Mouse (Mus musculus) layer of hippocampus, postnatal 10 days (tissue): ENCODE data around the gene Caskin1. TPM values are rescaled to one million over a fixed set of nuclear protein-coding genes. Genes with fewer than 3 reads are reported as not detected.

Source experiments
- total RNA-seq, 2 experiments: library from RNA; stranded (reverse); gene quantifications; 2 replicates each; pipeline ENCODE4 v1.2.3; 2021

Gene Caskin1
- total RNA-seq, 2 experiments from 2014 or later = 170 to 175 TPM

Other genes starting within 250 kb of the Caskin1 start
- gene Ccnf, start 237.1 kb upstream of the Caskin1 start, total RNA-seq = 1 to 10 TPM; 7.4 to 7.9 TPM
- 1 to 10 TPM; 1.5 to 1.7 TPM for gene Abca17, start 137.5 kb upstream of the Caskin1 start, total RNA-seq
- gene Abca3, start 136.7 kb upstream of the Caskin1 start, total RNA-seq = 100 to 1,000 TPM; 118 to 120 TPM
- 100 to 1,000 TPM; 166 TPM for gene Rnps1, start 74.0 kb upstream of the Caskin1 start, total RNA-seq
- 10 to 100 TPM; 19.2 to 21.1 TPM for gene Eci1, start 62.0 kb upstream of the Caskin1 start, total RNA-seq
- 1 to 10 TPM; 6.9 to 7.5 TPM for gene Dnase1l2, start 45.5 kb upstream of the Caskin1 start, total RNA-seq
- gene E4f1, start 18.3 kb upstream of the Caskin1 start, total RNA-seq = 10 to 100 TPM; 30.0 to 33.3 TPM
- 10 to 100 TPM; 64.7 to 67.9 TPM for gene Pgp, start 18.2 kb upstream of the Caskin1 start, total RNA-seq
- gene Bricd5, start 14.7 kb upstream of the Caskin1 start, total RNA-seq = 1 to 10 TPM in 1 of 2 experiments, under 1 TPM in 1; 0.87 to 1.8 TPM
- gene Mlst8, start 9.5 kb upstream of the Caskin1 start, total RNA-seq = 10 to 100 TPM; 29.1 to 30.8 TPM
- 100 to 1,000 TPM; 110 to 112 TPM for gene Traf7, start 39.3 kb downstream of the Caskin1 start, total RNA-seq
- 10 to 100 TPM; 48.9 to 49.0 TPM for gene Rab26, start 45.6 kb downstream of the Caskin1 start, total RNA-seq
- 10 to 100 TPM; 61.6 to 91.2 TPM for gene Pkd1, start 61.2 kb downstream of the Caskin1 start, total RNA-seq
- gene Tsc2, start 144.0 kb downstream of the Caskin1 start, total RNA-seq = 100 to 1,000 TPM; 171 to 176 TPM
- 1 to 10 TPM; 4.9 to 7.8 TPM for gene Nthl1, start 144.1 kb downstream of the Caskin1 start, total RNA-seq
- 10 to 100 TPM; 48.5 to 49.4 TPM for gene Slc9a3r2, start 161.7 kb downstream of the Caskin1 start, total RNA-seq
- gene Npw, start 169.9 kb downstream of the Caskin1 start, total RNA-seq = 1 to 10 TPM; 1.3 to 1.6 TPM
- 10 to 100 TPM; 40.1 to 43.6 TPM for gene Zfp598, start 181.1 kb downstream of the Caskin1 start, total RNA-seq
- 100 to 1,000 TPM; 211 to 212 TPM for gene Syngr3, start 201.4 kb downstream of the Caskin1 start, total RNA-seq
- 10 to 100 TPM; 19.3 to 22.4 TPM for gene Gfer, start 207.6 kb downstream of the Caskin1 start, total RNA-seq
- gene Noxo1, start 207.6 kb downstream of the Caskin1 start, total RNA-seq = 1 to 10 TPM; 4.8 to 5.0 TPM
- gene Tbl3, start 219.1 kb downstream of the Caskin1 start, total RNA-seq = 10 to 100 TPM; 28.5 to 34.3 TPM
- not detected for gene Rnf151, start 229.5 kb downstream of the Caskin1 start, total RNA-seq
- 100 to 1,000 TPM; 563 to 651 TPM for gene Rps2, start 229.5 kb downstream of the Caskin1 start, total RNA-seq
- 100 to 1,000 TPM; 180 to 197 TPM for gene Ndufb10, start 235.9 kb downstream of the Caskin1 start, total RNA-seq
- under 1 TPM; 0.53 to 0.62 TPM for gene Rpl3l, start 239.2 kb downstream of the Caskin1 start, total RNA-seq
- 10 to 100 TPM; 46.7 to 47.5 TPM for gene Msrb1, start 248.0 kb downstream of the Caskin1 start, total RNA-seq